Mouse (Mus musculus) v-Abl transformed pro-B cells (cell line): ENCODE results near the gene Nav2.

Experiments
- in situ Hi-C, 2 experiments: fragments of 400-800 bp; cut with MboI; formaldehyde crosslinking; loops; one replicate each; pipeline ENCODE4 v1.15.1; 2025; ENCODE audit not compliant: unreplicated experiment in 2 of 2

The Nav2 gene

DNA sequence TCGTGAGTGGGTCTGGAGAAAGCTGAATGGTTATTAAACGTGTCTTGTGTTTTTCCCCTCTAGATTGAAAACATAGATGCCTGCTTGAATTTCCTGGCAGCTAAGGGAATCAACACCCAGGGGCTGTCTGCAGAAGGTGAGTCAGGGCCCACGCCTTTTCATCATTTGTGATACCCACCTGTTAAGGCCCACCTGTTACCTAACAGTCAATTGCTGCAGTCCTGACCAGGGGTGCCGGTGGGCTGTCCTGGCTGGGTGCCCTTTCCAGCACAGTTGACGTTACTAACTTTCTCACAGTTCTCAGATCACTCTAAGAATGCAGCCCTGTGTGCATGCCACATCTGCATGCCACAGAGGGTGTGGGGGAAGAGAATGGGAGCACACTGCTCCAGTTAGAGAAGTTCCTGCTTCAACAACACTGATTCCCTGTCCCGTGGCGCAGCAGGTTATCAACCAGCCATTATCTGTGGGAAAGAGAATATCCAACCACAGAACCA is 489.6 kb downstream of the Nav2 start:
- in situ Hi-C loops = no loop called here

DNA sequence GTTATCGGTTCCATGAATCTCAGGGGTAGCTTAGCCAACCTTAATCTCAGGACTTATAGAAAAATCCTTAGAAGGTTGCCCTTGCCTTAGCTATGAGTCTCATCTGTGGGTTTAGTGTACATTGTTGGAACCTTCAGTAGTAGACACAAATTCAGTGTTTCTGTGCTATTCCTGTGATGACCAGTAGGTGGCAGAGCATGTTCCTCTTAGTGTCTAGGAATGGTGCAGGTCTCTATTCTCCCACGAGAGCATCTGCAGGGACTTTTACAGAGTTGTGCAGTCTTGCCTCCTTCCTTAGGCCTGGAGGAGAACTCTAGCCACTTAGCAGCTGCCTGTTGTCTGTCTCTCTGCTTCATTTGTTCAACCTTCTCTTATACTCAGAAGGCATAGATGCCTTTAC is 490.8 kb downstream of the Nav2 start:
- in situ Hi-C loops = no loop called here

DNA sequence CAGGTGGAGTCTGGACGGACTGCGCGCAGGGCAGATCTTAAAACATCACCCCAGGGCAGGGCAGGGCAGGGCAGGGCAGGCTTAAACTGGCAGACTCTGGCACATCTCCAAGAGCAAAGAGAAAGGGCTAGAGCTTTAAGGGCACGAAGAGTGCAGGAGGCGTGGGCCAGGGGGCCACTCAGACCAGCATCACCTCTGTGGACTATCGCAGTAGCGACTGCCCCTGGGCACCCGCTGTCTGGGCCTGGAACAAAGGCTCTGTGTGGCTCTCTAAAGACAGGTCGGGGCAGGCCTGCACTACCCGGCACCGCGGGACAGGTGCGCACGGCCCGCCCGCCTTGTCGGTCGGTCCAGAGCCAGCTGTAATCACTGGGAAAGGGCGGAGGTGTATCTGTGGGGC is 491.9 kb downstream of the Nav2 start:
- in situ Hi-C loops = no loop called here

DNA sequence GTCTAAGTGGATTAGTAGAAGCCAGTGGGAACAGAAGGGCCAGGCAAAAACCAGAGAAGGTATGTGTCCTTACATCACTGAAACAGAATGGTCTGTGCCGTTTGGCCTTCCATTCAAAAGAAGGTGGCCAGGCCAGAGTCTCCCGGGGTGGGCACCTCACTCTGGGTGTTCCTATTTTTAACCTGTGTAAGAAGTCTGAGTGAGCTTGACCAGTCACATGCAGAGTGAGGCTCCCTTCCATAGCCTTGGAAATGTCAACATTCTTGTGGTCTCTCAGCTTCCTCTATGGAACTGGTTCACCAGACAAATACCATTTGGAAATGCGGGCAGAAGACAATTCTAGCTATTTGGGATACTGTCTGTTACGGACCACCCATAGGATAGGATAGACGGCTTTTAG is 494.0 kb downstream of the Nav2 start:
- in situ Hi-C loops = no loop called here

DNA sequence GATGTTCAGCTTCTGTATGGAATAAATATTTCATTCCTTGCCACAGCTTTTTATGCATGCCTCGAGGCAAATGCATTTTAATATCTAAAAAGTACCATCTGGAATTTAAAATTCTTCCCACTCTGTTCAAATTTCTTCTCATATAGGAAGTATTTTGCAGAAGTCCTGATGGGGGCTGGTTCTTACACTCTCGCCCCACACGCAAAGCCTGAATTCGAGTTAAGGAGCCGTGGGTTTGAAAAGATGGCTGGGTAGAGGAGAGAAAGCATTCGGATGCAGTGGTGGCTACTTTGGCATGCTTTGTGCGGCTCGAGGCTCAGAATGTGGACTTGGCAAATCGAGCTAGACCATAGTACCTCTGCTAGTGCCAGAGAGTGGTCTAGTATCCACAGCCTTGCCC is 499.2 kb downstream of the Nav2 start:
- in situ Hi-C loops = no loop called here

- in situ Hi-C loops = no loop called here
These were observed 500.1 kb downstream of the Nav2 start for GRCm38 (mm10) chr7:49408625-49409024.

DNA sequence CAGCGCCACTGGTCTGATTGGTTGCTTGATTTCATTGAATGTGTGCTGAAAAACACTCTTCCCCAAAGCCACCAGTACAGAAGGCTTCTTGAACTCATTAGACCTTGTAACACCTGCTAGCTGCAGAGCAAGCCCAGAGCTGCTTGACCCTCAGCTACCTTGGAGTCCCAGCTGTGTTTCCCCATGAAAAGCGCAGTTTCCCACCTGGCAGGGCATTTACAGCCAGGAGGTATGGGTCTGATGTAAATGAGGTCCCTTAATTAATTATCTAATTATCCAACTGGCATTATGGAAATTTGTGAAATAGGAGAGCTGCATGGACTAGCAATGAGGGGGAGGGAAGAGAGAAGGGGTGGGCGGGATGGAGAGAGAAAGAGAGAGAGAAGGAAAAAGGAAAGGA is 500.7 kb downstream of the Nav2 start:
- in situ Hi-C loops = no loop called here

- in situ Hi-C loops = no loop called here
These were observed 501.7 kb downstream of the Nav2 start for GRCm38 (mm10) chr7:49410188-49410587.

DNA sequence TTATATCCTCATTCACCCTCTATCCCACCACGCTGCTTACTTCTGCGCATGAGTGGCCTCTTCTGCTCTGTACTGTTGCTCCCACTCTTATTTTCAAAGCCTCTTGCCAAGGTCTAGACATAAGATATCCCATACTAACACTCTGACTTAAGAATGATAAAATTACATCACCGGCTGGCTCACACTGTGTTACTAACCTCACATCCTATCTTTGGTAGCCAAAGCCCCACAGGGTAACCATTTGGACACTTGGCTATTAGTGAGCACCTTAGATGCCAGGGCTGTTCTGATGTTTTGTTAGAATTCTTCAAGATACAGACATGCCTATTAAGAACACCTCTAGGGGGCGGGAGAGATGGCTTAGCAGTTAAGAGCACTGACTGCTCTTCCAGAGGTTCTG is 502.4 kb downstream of the Nav2 start:
- in situ Hi-C loops = no loop called here

GRCm38 (mm10) chr7:49411803-49412202 is 503.3 kb downstream of the Nav2 start:
- in situ Hi-C loops = no loop called here

GRCm38 (mm10) chr7:49415131-49415530 is 506.6 kb downstream of the Nav2 start:
- in situ Hi-C loops = no loop called here

GRCm38 (mm10) chr7:49415716-49416115 is 507.2 kb downstream of the Nav2 start:
- in situ Hi-C loops = no loop called here

DNA sequence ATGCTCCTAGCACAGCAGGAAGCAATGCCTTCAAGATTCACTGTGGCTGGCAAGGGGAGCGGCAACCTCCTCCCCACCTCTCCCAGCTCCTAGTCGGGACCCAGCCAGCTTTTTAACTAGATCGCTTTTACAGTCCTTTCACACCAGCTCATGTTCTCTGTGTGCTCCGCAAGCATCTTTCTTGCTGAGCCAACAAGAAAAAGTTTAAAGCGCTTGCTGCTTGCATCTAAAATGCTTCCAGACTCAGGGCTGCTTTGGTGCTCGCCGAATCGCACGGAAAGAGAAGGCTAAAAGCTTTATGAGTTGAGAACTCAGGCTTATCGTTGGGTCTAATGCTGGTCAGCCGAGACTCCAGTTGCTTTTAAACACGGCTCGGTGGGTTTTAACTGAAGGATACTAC is 510.3 kb downstream of the Nav2 start:
- in situ Hi-C loops = no loop called here

DNA sequence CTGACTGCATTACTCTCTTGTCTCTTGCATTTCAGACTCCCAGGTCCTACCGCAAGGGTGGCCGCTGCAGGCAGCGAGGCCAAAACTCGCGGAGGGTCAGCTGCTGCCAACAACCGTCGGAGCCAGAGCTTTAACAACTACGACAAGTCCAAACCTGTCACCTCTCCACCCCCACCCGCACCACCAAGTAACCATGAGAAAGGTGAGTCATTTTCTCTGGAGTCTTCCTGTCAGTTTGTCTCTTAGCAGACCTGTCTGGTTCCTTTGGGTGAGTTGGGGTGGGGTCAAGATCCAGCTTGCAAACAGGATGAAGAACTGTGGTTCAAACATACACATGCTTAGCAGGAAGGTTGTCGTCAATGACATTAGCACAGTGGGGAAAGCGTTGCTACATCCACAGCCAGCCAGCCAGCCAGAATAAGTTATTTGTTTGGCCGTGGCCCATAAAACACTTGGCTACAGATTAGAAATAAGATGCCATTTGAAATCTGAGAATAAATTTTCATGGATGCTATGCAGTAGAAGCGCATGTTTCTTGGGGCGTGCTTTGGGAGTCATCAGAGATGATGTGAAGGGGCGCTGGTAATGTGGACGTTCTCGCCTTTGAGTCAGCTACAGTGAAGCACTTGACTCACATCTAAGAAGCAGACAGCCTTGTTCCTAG is 511.8 kb downstream of the Nav2 start:
- in situ Hi-C loops = loop anchor here (10.0 kb wide), 2 partner anchors 145 to 665 kb away; no protein-coding TSS in a partner anchor

DNA sequence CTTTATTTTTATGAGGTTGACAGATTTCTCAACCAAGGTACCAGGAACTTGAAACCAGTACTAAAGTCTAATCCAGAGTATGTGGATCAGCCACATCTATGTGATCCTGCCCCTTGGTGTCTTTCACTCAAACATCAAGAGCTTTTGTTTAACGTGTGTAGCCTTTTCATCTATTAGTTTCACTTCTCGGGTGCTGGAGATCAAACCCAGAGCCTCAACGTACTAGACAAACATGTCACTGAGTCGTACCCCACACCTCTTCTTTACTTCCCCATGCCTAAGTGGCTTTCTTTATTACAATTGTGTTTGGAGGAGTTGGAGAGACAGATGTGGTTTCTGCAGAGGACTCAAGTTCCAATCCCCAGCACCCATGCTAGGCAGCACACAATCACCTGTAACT is 512.7 kb downstream of the Nav2 start:
- in situ Hi-C loops = loop anchor here (10.0 kb wide), 2 partner anchors 146 to 666 kb away; no protein-coding TSS in a partner anchor

DNA sequence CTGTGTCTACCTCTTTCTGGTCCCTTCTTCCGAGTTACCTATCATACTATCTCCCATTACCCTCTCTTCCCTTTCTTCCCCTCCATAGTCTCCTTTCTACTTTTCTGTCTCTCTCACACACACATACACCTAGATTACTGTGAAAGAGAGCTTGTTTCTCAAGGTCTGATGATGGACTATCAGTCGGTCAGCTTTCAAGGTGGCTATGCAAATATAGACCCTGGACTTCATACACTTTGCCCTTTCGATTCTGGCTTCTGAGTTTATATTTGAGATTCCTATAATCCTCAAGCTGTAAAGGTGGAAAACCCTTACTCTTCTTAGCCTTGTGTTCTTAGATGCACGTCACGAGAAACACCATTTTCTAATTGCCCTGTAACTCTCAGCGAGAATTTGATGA is 515.4 kb downstream of the Nav2 start:
- in situ Hi-C loops = loop anchor here (10.0 kb wide), 2 partner anchors 149 to 669 kb away; no protein-coding TSS in a partner anchor

DNA sequence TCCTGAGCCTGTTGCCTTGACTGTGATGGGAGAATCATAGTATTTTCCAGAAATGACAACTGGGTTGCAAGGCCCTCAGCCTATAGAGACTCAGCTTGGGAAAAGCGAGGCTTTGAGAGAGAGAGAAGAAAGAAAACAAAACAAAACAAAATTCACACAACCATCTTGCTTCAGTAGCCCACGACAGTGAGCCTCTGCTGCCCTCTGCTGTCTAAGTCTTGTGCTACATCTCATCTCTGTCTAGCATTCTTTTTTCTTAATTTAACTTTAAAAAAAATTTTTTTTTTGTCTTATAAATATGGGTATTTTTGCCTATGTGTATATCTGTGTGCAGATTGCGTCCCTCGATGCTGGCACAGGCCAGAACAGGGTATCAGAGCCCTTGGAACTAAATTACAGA is 517.5 kb downstream of the Nav2 start:
- in situ Hi-C loops = loop anchor here (5.0 to 25.0 kb wide), 5 partner anchors 151 to 671 kb away; no protein-coding TSS in a partner anchor

DNA sequence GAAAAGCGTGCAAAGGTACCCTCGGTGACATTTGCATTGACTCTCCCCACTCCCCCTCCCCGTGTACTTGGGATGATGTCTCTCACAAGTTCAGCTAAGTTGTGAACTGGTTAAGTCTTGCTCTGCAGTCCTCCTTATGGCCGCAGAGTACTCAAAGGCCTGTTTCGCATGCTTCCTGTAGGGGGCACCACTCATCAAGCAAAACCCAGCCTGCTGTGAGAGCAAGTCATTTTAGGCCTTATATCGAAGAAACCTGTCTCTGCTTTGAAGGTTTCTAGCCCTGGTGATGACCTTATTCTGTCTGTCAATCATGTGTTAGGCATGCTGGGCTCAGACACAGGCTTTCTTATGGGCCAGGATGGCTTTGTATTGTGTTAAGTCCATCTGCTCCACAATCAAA is 519.3 kb downstream of the Nav2 start:
- in situ Hi-C loops = loop anchor here (5.0 to 25.0 kb wide), 5 partner anchors 153 to 673 kb away; no protein-coding TSS in a partner anchor

DNA sequence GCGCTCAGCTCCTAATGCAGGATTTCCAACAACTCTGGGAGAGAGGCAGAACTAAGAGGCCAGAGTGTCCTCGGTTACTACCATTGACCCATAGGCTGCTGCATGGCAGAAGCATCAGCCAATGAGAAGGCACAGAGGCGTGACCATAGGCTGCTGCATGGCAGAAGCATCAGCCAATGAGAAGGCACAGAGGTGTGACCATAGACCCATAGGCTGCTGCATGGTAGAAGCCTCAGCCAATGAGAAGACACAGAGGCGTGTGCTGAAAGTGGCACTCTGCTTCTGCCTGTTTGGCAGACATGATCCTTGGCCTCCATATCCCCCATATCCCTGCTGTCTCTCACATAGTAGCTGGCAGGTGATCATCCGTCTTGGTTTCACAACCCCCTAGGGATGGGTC is 520.4 kb downstream of the Nav2 start:
- in situ Hi-C loops = loop anchor here (5.0 to 25.0 kb wide), 5 partner anchors 154 to 674 kb away; no protein-coding TSS in a partner anchor

DNA sequence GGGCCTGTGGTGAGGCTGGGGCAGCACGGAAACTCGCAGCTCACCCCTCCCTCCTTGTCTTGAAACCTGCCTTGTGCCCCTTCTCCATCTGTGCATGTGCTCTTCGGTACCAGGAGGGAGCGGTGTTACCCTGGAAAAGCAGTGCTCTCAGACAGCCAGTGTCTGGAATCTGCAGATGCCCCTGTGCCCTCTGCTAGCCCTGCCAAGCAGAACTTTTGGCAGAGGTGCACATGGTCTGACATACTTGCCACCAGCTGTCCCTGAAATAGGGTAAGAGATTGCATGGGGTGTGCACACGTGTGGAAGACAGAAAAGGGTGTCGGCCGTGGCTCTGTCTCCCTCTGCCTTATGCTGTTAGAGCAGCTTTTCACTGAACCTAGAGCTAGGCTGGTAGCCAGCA is 522.3 kb downstream of the Nav2 start:
- in situ Hi-C loops = loop anchor here in 1 of 2 experiments (25.0 kb wide), 1 partner anchor 469 kb away; no protein-coding TSS in a partner anchor

- in situ Hi-C loops = loop anchor here in 1 of 2 experiments (25.0 kb wide), 1 partner anchor 472 kb away; no protein-coding TSS in a partner anchor
These were observed 525.4 kb downstream of the Nav2 start for GRCm38 (mm10) chr7:49433945-49434344.

- in situ Hi-C loops = loop anchor here in 1 of 2 experiments (5.0 to 25.0 kb wide), 2 partner anchors 474 to 689 kb away; no protein-coding TSS in a partner anchor
These were observed 528.0 kb downstream of the Nav2 start for GRCm38 (mm10) chr7:49436492-49436891.
